Mouse (Mus musculus) brain, adult 10 weeks (tissue): ENCODE data around the gene Mlf1. TPM values are rescaled to one million over a fixed set of nuclear protein-coding genes. Genes with fewer than 3 reads are reported as not detected.

Source experiments
- polyA plus RNA-seq: library from polyadenylated mRNA; stranded (reverse); fragments of 350-450 nt; fragmentation: Illumina TruSeq; extraction: RNeasy Lipid Tissue Mini Kit (QIAGEN cat#74804); gene quantifications from one replicate; pipeline ENCODE4 v1.2.3, GENCODE M21; 2015; ENCODE audit warnings: low read depth, low replicate concordance

Mlf1 gene
- 4.3 TPM for polyA plus RNA-seq

DNA sequence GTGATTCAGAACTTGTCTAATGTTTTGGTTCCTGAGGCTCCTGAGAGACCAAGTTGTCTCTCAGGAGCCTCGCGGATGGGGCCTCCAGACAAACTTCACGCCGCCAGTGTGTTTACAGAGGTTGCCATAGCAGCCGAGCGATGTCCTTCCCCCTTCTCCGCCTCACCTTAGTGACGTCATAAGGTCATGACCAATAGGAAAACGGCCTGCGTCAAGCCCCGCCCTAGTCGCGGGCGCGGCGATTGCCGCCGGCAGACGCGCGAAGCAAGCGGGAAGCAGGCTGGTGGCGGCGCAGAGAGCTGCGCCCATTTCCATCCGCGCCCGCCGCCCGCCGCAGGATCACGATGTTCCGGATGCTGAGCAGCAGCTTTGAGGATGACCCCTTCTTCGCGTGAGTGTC is at the start of gene Mlf1:
Mlf1 (plus strand) TSS at position 226 of the 400 bp plus-strand sequence.

DNA sequence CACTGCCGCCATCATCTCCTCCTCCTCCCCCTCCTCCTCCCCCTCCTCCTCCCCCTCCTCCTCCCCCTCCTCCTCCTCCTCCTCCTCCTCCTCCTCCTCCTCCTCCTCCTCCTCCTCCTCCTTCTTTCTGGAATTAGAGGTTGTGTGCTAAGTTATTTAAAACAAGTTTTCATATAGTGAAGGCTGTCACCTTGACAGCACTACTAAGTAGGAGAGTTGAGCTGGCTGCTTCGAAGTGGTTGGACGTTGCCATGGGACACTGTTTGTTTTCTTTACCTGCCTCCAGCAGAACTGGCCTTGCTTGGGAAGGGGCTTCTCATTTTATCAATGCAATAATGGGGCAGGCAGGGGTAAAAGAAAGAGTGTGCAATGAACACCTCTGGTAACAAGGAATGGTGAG is 1.2 kb downstream of the Mlf1 start, which contains the start of gene Gm17402:
Gm17402 (minus strand) TSS at position 101 of the 400 bp plus-strand sequence.

DNA sequence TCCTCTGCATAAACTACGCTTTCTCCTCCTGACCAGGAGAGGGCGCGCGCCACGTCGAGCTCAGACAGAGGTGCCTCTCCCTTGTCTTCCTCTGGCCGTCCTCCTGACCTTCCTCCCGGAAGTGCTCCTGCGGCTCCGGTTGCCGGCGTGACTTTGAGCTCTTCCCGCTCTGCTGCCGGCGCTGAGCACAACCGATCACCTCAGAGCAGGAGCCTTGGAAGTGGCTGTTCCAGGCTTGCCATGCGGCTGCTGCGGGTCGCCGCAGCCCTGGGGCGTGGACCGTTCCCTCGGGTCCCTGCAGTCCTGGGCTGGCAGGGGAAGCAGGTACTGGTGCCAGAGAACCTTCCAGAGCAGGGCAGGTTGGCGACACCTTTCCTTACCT is 56.1 kb downstream of the Mlf1 start, which contains the start of gene Gfm1:
Gfm1 (plus strand) TSS at position 98 of the 382 bp plus-strand sequence.

Other genes with a start within 250 kb of the Mlf1 start
- not detected for gene Gm17402, start 1.1 kb downstream of the Mlf1 start, polyA plus RNA-seq
- gene Gfm1, start 56.0 kb downstream of the Mlf1 start, polyA plus RNA-seq: 41.9 TPM
- 66.5 TPM for gene Lxn, start 89.8 kb downstream of the Mlf1 start, polyA plus RNA-seq
- 1.1 TPM for gene Rarres1, start 141.4 kb downstream of the Mlf1 start, polyA plus RNA-seq
- gene Mfsd1, start 208.6 kb downstream of the Mlf1 start, polyA plus RNA-seq: 26.9 TPM